Mouse (Mus musculus) heart, embryonic 13.5 days (tissue): Measurements from ENCODE around the gene Gpr156. TPM values are rescaled to one million over a fixed set of nuclear protein-coding genes. Genes with fewer than 3 reads are reported as not detected.

Experiments used
- ATAC-seq: fragments of 200-750 bp; cut with Nextera tagmentation; 2 replicates; pipeline ENCODE4 v1.8.0; 2017; ENCODE audit warnings: moderate TSS enrichment; ENCODE audit not compliant: insufficient number of reproducible peaks, low FRiP score, low TSS enrichment; ENCODE audit errors: extremely low read depth
- H3K27ac ChIP-seq: fragments of 300-500 bp; sonication (generic); replicated peaks from 2 replicates; pipeline ENCODE4 v1.5.1; 2015; ENCODE audit warnings: moderate library complexity, mild to moderate bottlenecking, inconsistent platforms
- H3K27me3 ChIP-seq: fragments of 300-500 bp; sonication (generic); replicated peaks from 2 replicates; pipeline ENCODE4 v1.6.1; 2015; ENCODE audit warnings: mild to moderate bottlenecking, inconsistent platforms
- H3K36me3 ChIP-seq: fragments of 300-500 bp; sonication (generic); 2 replicates; pipeline ENCODE4 v1.6.1; 2015; ENCODE audit warnings: mild to moderate bottlenecking, inconsistent platforms
- H3K4me1 ChIP-seq: fragments of 300-500 bp; sonication (generic); 2 replicates; pipeline ENCODE4 v1.6.1; 2015; ENCODE audit warnings: inconsistent platforms
- H3K4me2 ChIP-seq: fragments of 300-500 bp; sonication (generic); 2 replicates; pipeline ENCODE4 v1.6.1; 2015; ENCODE audit warnings: inconsistent platforms, mild to moderate bottlenecking, moderate library complexity
- H3K4me3 ChIP-seq: fragments of 300-500 bp; sonication (generic); 2 replicates; pipeline ENCODE4 v1.5.1; 2015; ENCODE audit warnings: moderate library complexity, mild to moderate bottlenecking, inconsistent platforms
- H3K9ac ChIP-seq: fragments of 300-500 bp; sonication (generic); 2 replicates; pipeline ENCODE4 v1.6.1; 2015; ENCODE audit warnings: inconsistent platforms, mild to moderate bottlenecking, moderate library complexity
- H3K9me3 ChIP-seq: fragments of 300-500 bp; sonication (generic); 2 replicates; pipeline ENCODE4 v1.6.1; 2016; ENCODE audit warnings: inconsistent platforms
- WGBS: fragments of 180-500 bp; shearing (Covaris S2); methylation state at CpG from one replicate; pipeline ENCODE4 v1.1.7; 2015; ENCODE audit warnings: mixed read lengths; 5-methylcytosine and 5-hydroxymethylcytosine counted together
- polyA plus RNA-seq: library from polyadenylated mRNA; unstranded; fragments of >200 nt; fragmentation: Nextera tagmentation; extraction: Ambion mirVana; gene quantifications from 2 replicates; pipeline ENCODE4 v1.2.1, GENCODE M21; 2015

Gene Gpr156
- 0.47 and 0.52 TPM in 2 replicates for polyA plus RNA-seq

GRCm38 (mm10) chr16:37916138-37916817 lies at the start of gene Gpr156:
Gpr156 (plus strand) TSS chr16:37916496.
- Histone ChIP-seq H3K9ac (peak within 1 kb of the TSS; percentile 80), H3K27ac (no peak within 1 kb of the TSS), H3K4me2 (peak within 1 kb of the TSS; percentile 94), H3K4me1 (peaks cover 6% of the 10 kb centered on the region; the same call in 1 of the 2 replicates), H3K9me3 (peaks cover 4% of the 10 kb centered on the region; the same call in 1 of the 2 replicates), H3K36me3 (no peaks in the 10 kb centered on the region), H3K4me3 (peak within 1 kb of the TSS; percentile 62), H3K27me3 (peaks cover 33% of the 10 kb centered on the region)
- ATAC-seq = no peak
- WGBS = 2% methylated on average over 52 of the region's 53 CpGs

- Histone ChIP-seq H3K36me3 (peaks cover 4% of the 10 kb centered on the region; the same call in 1 of the 2 replicates), H3K27me3 (no peaks in the 10 kb centered on the region), H3K4me1 (peaks cover 29% of the 10 kb centered on the region), H3K9ac (peak within 1 kb of the TSS; percentile 98), H3K4me2 (peak within 1 kb of the TSS; percentile 79), H3K9me3 (no peaks in the 10 kb centered on the region), H3K4me3 (peak within 1 kb of the TSS; percentile 87), H3K27ac (peak within 1 kb of the TSS; percentile 95)
- WGBS = under 1% methylated on average over 81 of the region's 86 CpGs
- ATAC-seq = peak; percentile 90
These were observed 48.3 kb upstream of the Gpr156 start, which contains the start of gene Lrrc58 for GRCm38 (mm10) chr16:37867791-37868505. Lrrc58 (plus strand) TSS chr16:37868389.

GRCm38 (mm10) chr16:37868506-37869469 lies 47.5 kb upstream of the Gpr156 start:
- peak overlapping the region; percentile 79 for H3K4me2 ChIP-seq
- peaks cover 4% of the 10 kb centered on the region; the same call in 1 of the 2 replicates for H3K36me3 ChIP-seq
- H3K9me3 ChIP-seq = no peaks in the 10 kb centered on the region
- peaks cover 29% of the 10 kb centered on the region for H3K4me1 ChIP-seq
- H3K27ac ChIP-seq = peak overlapping the region; percentile 95
- H3K9ac ChIP-seq = peak overlapping the region; percentile 98
- ATAC-seq = no peak; the same call in 1 of the 2 replicates
- H3K4me3 ChIP-seq = peak overlapping the region; percentile 87
- no peaks in the 10 kb centered on the region for H3K27me3 ChIP-seq
- under 1% methylated on average over 84 of the region's 87 CpGs for WGBS

- 24% methylated on average over 4 of the region's 4 CpGs for WGBS
These were observed 46.6 kb upstream of the Gpr156 start for GRCm38 (mm10) chr16:37869470-37870231.

GRCm38 (mm10) chr16:37871112-37871715 lies 45.1 kb upstream of the Gpr156 start:
- Histone ChIP-seq H3K4me2 (peak overlapping the region; percentile 79), H3K4me1 (peaks cover 39% of the 10 kb centered on the region), H3K9ac (no peak overlapping the region), H3K27me3 (no peaks in the 10 kb centered on the region), H3K4me3 (peak overlapping the region; percentile 87; the same call in 1 of the 2 replicates), H3K27ac (no peak overlapping the region), H3K9me3 (no peaks in the 10 kb centered on the region), H3K36me3 (peaks cover 4% of the 10 kb centered on the region; the same call in 1 of the 2 replicates)
- 55% methylated on average over 4 of the region's 4 CpGs for WGBS
- no peak for ATAC-seq

More at GRCm38 (mm10) chr16:37869470-37870231, 46.6 kb upstream of the Gpr156 start:
- Histone ChIP-seq H3K27ac (peak overlapping the region; percentile 95), H3K27me3 (no peaks in the 10 kb centered on the region), H3K9me3 (no peaks in the 10 kb centered on the region), H3K4me1 (peaks cover 31% of the 10 kb centered on the region), H3K4me2 (peak overlapping the region; percentile 79), H3K36me3 (peaks cover 4% of the 10 kb centered on the region; the same call in 1 of the 2 replicates), H3K9ac (peak overlapping the region; percentile 98), H3K4me3 (peak overlapping the region; percentile 87)
- ATAC-seq = no peak

- Histone ChIP-seq H3K27ac (0 out of 2 replicates have a peak overlapping the region, but pooled peaks have one; percentile 16), H3K4me2 (no peak overlapping the region), H3K9ac (no peak overlapping the region), H3K27me3 (no peaks in the 10 kb centered on the region), H3K9me3 (no peaks in the 10 kb centered on the region), H3K36me3 (peaks cover 31% of the 10 kb centered on the region), H3K4me3 (no peak overlapping the region), H3K4me1 (peaks cover 46% of the 10 kb centered on the region)
- no peak for ATAC-seq
- 76% methylated on average over 4 of the region's 4 CpGs for WGBS
These were observed 41.6 kb upstream of the Gpr156 start for GRCm38 (mm10) chr16:37874501-37875235.

- no peak for ATAC-seq
- 91% methylated on average over 3 of the region's 3 CpGs for WGBS
- Histone ChIP-seq H3K4me3 (no peak overlapping the region), H3K27ac (no peak overlapping the region), H3K9ac (no peak overlapping the region), H3K9me3 (no peaks in the 10 kb centered on the region), H3K27me3 (no peaks in the 10 kb centered on the region), H3K4me1 (peaks cover 38% of the 10 kb centered on the region), H3K4me2 (no peak overlapping the region), H3K36me3 (peaks cover 52% of the 10 kb centered on the region)
These were observed 38.9 kb upstream of the Gpr156 start for GRCm38 (mm10) chr16:37877406-37877805.

- WGBS = 83% methylated on average over 7 of the region's 7 CpGs
- ATAC-seq = no peak
- H3K36me3 ChIP-seq = peaks cover 68% of the 10 kb centered on the region
These were observed 37.3 kb upstream of the Gpr156 start for GRCm38 (mm10) chr16:37878951-37879505.

GRCm38 (mm10) chr16:37879750-37880419 lies 36.4 kb upstream of the Gpr156 start:
- WGBS = 89% methylated on average over 4 of the region's 4 CpGs
- H3K36me3 ChIP-seq = peaks cover 72% of the 10 kb centered on the region

More at GRCm38 (mm10) chr16:37878951-37879505, 37.3 kb upstream of the Gpr156 start:
- Histone ChIP-seq H3K4me1 (peaks cover 35% of the 10 kb centered on the region), H3K9ac (no peak overlapping the region), H3K9me3 (no peaks in the 10 kb centered on the region), H3K4me3 (no peak overlapping the region), H3K27me3 (no peaks in the 10 kb centered on the region), H3K4me2 (no peak overlapping the region), H3K27ac (no peak overlapping the region)

More at GRCm38 (mm10) chr16:37879750-37880419, 36.4 kb upstream of the Gpr156 start:
- no peaks in the 10 kb centered on the region for H3K27me3 ChIP-seq
- no peak overlapping the region for H3K9ac ChIP-seq
- peak overlapping the region; percentile 29; the same call in 1 of the 2 replicates for H3K27ac ChIP-seq
- H3K4me1 ChIP-seq = peaks cover 31% of the 10 kb centered on the region
- no peak overlapping the region for H3K4me2 ChIP-seq
- H3K9me3 ChIP-seq = no peaks in the 10 kb centered on the region
- ATAC-seq = no peak
- H3K4me3 ChIP-seq = no peak overlapping the region
